Mouse (Mus musculus) CD8-positive naive resting alpha-beta T cell, adult 2 months (primary cell): Measurements from ENCODE around the gene Ahr.

Source experiments
- DNase-seq, 2 experiments: peaks; one replicate each; pipeline ENCODE4 v3.0.0; 2022; ENCODE audit warnings: low read depth in 2 of 2, low spot score in 2 of 2

The Ahr gene

DNA sequence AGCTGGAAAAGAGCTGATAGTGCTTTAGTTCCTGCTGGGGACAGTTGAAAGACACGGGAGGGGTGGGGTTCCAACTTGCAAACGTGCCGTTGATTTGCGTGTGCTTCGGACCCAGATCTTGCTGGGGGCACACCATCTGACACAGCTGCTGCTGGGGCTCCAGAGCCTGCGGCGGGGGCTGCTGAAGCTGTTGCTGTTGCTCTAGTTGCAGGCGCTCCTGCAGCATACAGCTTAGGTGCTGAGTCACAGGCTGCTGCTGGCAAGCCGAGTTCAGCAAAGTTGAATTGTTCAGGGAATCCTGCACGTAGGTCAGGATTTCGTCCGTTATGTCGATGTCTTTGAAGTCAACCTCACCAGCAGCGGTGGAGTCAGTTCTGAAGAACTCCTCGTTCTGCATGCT lies 30.8 kb downstream of the Ahr start:
- no peak for DNase-seq

DNA sequence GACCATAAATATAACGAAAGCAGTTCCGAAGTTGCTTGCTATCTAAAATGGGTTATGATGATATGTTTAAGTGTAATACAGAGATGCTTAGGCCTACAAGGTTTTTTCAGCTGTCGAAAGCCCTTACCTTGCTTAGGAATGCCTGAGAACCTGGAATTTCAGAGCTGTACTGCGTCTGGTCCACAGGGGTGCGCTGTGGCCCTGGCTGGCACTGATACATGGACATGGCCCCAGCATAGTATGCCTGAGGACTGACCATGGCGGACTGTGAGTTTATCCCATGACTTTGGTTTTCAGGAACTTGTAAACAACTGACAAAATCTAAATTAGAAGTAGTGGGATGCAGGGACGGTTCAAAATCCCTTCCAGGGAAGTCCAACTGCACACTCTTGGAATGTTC lies 31.3 kb downstream of the Ahr start:
- DNase-seq: no peak

DNA sequence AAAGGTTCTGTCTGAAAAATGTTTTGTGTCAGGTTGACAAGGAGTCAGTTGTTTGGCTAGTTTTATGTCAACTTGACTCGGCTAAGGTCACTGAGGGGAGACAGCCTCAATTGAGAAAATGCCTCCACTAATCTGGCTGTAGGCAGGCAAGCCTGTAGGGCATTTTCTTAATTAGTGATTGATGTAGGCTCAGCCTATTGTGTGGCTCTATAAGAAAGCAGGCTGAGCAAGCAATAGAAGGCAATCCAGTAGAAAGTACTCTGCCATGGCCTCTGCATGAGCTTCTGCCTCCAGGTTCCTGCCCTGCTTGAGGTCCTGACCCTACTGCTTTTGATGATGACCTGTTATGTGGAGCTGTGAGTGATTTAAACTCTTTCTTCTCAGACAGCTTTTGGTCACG lies 33.4 kb downstream of the Ahr start:
- DNase-seq: no peak

DNA sequence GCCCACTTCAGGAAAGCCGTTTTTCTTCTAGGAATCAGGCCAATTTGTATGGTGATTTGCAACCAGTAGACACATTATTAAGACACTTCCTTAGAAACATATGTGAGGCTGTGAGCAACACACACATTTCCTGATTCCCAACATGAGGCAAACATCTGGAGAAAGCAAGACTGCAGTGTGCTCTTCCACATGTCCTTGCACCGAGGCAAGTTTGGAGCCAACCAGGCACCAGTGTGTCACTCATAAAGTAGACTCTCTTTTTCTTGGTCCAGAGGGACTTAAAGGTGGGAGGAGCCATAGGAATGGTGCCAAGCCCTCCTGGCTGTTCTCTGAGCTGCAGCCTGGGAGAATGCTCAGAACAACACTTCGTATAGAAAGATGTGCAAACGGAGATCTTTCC lies 39.6 kb downstream of the Ahr start:
- no peak for DNase-seq

DNA sequence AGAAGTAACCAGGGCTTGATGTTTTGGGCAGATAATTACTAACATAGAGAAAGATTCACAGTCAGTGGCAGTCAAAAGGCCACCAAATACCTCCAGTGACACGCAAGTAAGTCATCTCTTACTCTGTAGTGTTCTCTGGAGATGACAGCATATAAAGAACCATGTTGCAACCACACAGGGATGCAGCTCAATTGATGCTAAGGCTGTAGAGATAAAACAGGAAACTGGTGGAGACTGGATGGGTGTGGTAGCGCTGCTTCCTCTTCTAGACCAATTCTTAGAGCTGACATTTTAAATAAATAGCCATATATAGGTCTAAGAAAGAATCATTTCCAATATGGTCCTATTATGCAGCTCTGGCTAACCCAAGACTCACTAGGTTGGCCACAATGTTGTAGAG lies 54.1 kb downstream of the Ahr start:
- DNase-seq: no peak

DNA sequence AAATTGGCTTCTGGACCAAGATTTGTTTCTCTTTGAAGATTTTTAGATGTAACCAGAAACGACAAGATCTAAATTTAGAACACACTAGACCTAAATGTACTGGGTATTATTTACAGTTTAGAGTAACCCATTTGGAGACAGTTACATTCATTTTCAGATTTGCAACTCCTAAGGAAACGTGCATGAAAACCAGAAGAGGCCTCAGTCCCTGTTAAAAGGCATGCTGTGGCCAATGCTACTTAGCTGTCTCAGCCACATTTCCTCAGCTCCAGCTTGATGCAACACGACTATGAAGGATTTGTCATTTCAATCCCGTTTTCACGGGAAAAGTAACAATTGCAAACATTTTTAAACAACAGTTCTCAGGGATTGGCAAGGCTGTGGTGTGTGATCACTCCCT lies 55.9 kb downstream of the Ahr start:
- DNase-seq: no peak

DNA sequence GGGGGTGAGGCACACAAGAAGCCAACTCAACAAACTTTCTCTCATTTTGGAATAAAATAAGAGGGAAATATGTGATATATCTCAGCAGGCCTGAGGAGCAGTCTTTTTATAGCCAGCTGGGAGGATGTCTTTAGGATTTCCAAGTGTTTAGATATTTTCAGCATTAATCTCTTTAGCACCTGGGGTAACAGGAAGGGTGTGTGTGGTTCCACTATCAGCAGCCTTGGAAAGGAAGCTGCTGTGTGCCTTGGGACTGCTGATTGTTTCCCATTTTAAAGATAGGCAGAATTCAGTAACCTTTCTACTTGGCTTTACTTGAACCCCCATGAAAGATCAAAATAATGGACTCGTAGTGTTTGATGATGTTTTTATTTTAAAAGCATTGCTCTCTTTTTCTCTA lies 71.4 kb downstream of the Ahr start:
- DNase-seq: no peak

DNA sequence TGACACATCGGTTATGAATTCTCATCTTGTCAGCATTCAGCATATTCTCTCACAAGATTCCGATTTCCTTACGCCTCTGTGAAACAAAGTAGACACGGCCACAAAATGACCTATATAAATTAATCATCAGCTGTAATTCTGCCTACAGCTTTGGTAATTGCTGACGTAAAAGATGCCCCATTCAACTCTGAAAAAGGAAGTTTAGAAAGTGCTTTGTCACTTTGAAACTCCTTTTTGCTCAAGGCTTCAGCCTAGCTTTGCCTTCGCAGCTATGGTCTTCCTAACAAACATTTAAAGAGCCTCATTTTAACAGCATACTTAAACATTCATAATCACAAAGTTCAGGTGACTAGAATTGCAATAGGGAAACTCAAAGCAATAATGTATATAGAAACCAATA lies 72.2 kb downstream of the Ahr start:
- DNase-seq: no peak

DNA sequence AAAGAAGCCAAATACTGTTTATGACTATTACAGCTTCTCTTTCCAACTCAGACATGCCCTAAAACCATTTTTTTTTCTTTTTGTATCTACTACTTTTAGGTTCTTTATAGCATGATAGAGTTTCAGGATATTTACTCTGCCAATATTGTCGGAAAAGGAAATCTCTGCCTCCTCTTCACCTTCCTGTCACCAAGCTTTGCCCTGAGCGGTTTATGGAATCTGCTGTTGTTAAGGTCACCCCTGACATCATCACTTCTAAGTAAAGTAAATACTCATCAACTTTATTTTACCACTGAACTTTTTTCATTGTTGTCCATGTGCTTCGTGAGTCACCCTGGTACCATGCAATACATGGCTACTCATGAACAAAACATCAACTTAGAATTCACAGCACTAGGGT lies 75.2 kb downstream of the Ahr start:
- DNase-seq: no peak
